16 mouse cellular contexts compared by ENCODE assay signal in the genomic region with DNA sequence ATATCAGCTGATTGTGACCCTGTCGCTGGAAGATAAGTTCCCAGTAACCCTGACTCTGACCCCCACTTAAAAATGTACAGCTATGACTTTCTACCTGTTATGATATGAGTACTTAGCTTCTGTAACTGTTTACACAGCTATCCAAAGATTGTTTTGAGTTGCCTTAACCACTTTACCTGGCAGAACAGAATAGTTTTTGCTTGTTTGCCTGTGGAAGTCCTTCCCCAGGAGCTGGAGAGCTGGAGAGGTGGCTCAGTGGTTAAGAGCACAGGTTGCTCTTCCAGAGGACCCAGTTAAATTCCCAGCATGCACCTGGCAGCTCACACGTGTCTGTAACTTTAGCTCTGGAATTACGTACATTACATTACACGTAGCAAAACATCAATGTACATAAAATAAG.
"Had no signal": no experiment of that assay in that cellular context is flagged by ENCODE, and none has a peak within 500 bp of the region (broad histone marks: within the 10 kb centered on the region; RNA-seq: fewer than 3 reads in every experiment).

No protein-coding gene starts in this region.

- DNase-seq: retina, postnatal 1 day; right cerebral cortex, adult 18-20 months; right cerebral cortex, postnatal 14 days; right cerebral cortex, postnatal 25 days; right cerebral cortex, postnatal 4 days; spleen, adult 18-20 months; thymus, adult 18-20 months; thymus, adult 2 months; thymus, postnatal 14 days; thymus, postnatal 25 days; thymus, postnatal 36 days; thymus, postnatal 4 days had no signal

- H3K9me3 ChIP-seq: neural tube, embryonic 13.5 days; neural tube, embryonic 15.5 days; stomach, embryonic 15.5 days had no signal

- H3K36me3 ChIP-seq: neural tube, embryonic 13.5 days; neural tube, embryonic 15.5 days; stomach, embryonic 15.5 days had no signal

- H3K27me3 ChIP-seq: neural tube, embryonic 13.5 days; neural tube, embryonic 15.5 days; stomach, embryonic 15.5 days had no signal

- H3K4me2 ChIP-seq: neural tube, embryonic 13.5 days; neural tube, embryonic 15.5 days; stomach, embryonic 15.5 days had no signal

- H3K4me3 ChIP-seq: neural tube, embryonic 13.5 days; neural tube, embryonic 15.5 days; stomach, embryonic 15.5 days had no signal

- H3K9ac ChIP-seq: neural tube, embryonic 13.5 days; neural tube, embryonic 15.5 days; stomach, embryonic 15.5 days had no signal

- H3K27ac ChIP-seq: neural tube, embryonic 13.5 days; neural tube, embryonic 15.5 days; stomach, embryonic 15.5 days; stomach, postnatal 0 days had no signal
